Mouse (Mus musculus) intestine, embryonic 15.5 days (tissue): ENCODE measurements at regions not wholly inside any gene's neighbourhood (a gene's known extent, or its start where the extent isn't known, plus 50 kb on each side); places are given as distances from the start of the nearest gene placed in this dataset.

Source experiments
- ATAC-seq: fragments of 200-750 bp; cut with Nextera tagmentation; 2 replicates; pipeline ENCODE4 v1.8.0; 2017; ENCODE audit warnings: moderate TSS enrichment, moderate library complexity
- H3K27ac ChIP-seq: fragments of 300-500 bp; sonication (generic); 2 replicates; pipeline ENCODE4 v1.5.1; 2015; ENCODE audit warnings: mild to moderate bottlenecking, inconsistent platforms
- H3K27me3 ChIP-seq: fragments of 300-500 bp; sonication (generic); replicated peaks from 2 replicates; pipeline ENCODE4 v1.6.1; 2015; ENCODE audit warnings: inconsistent platforms
- H3K36me3 ChIP-seq: fragments of 300-500 bp; sonication (generic); 2 replicates; pipeline ENCODE4 v1.6.1; 2015; ENCODE audit warnings: inconsistent platforms
- H3K4me1 ChIP-seq: fragments of 300-500 bp; sonication (generic); replicated peaks from 2 replicates; pipeline ENCODE4 v1.6.1; 2015; ENCODE audit warnings: inconsistent platforms
- H3K4me2 ChIP-seq: fragments of 300-500 bp; sonication (generic); replicated peaks from 2 replicates; pipeline ENCODE4 v1.6.1; 2015; ENCODE audit warnings: mild to moderate bottlenecking, inconsistent platforms
- H3K4me3 ChIP-seq: fragments of 300-500 bp; sonication (generic); replicated peaks from 2 replicates; pipeline ENCODE4 v1.5.1; 2015; ENCODE audit warnings: inconsistent platforms
- H3K9ac ChIP-seq: fragments of 300-500 bp; sonication (generic); 2 replicates; pipeline ENCODE4 v1.6.1; 2015; ENCODE audit warnings: inconsistent platforms
- H3K9me3 ChIP-seq: fragments of 300-500 bp; sonication (generic); 2 replicates; pipeline ENCODE4 v1.6.1; 2016; ENCODE audit warnings: inconsistent platforms
- WGBS: fragments of 180-500 bp; shearing (Covaris S2); methylation state at CpG from one replicate; pipeline ENCODE4 v1.1.7; 2015; 5-methylcytosine and 5-hydroxymethylcytosine counted together

- 88% methylated on average over 10 of the region's 10 CpGs for WGBS
- no peaks in the 10 kb centered on the region for H3K27me3 ChIP-seq
- H3K4me1 ChIP-seq, result no peaks in the 10 kb centered on the region
- no peak for ATAC-seq
- no peak overlapping the region for H3K4me3 ChIP-seq
- no peak overlapping the region for H3K9ac ChIP-seq
- no peaks in the 10 kb centered on the region for H3K9me3 ChIP-seq
- no peak overlapping the region for H3K4me2 ChIP-seq
- no peak overlapping the region for H3K27ac ChIP-seq
- no peaks in the 10 kb centered on the region for H3K36me3 ChIP-seq
Measured at GRCm38 (mm10) chr8:36304809-36305208, 539.2 kb downstream of the Gm19410 start.

GRCm38 (mm10) chr8:36306336-36306735, 540.7 kb downstream of the Gm19410 start:
- H3K27me3 ChIP-seq, result no peaks in the 10 kb centered on the region

GRCm38 (mm10) chr8:36307496-36307895, 541.9 kb downstream of the Gm19410 start:
- no peak overlapping the region for H3K27ac ChIP-seq
- no peaks in the 10 kb centered on the region for H3K9me3 ChIP-seq
- no peak overlapping the region for H3K4me3 ChIP-seq
- no peaks in the 10 kb centered on the region for H3K27me3 ChIP-seq
- no peaks in the 10 kb centered on the region for H3K4me1 ChIP-seq
- H3K4me2 ChIP-seq, result no peak overlapping the region
- H3K9ac ChIP-seq, result no peak overlapping the region
- 86% methylated on average over 8 of the region's 8 CpGs for WGBS
- no peak for ATAC-seq
- H3K36me3 ChIP-seq, result no peaks in the 10 kb centered on the region

More at GRCm38 (mm10) chr8:36306336-36306735, 540.7 kb downstream of the Gm19410 start:
- no peak for ATAC-seq
- no peaks in the 10 kb centered on the region for H3K36me3 ChIP-seq
- H3K4me3 ChIP-seq, result no peak overlapping the region
- no peak overlapping the region for H3K27ac ChIP-seq
- H3K9ac ChIP-seq, result no peak overlapping the region
- no peak overlapping the region for H3K4me2 ChIP-seq
- no peaks in the 10 kb centered on the region for H3K4me1 ChIP-seq
- WGBS, result 81% methylated on average over 4 of the region's 4 CpGs
- no peaks in the 10 kb centered on the region for H3K9me3 ChIP-seq

GRCm38 (mm10) chr8:36308056-36308455, 542.5 kb downstream of the Gm19410 start:
- no peak overlapping the region for H3K4me2 ChIP-seq
- H3K9me3 ChIP-seq, result no peaks in the 10 kb centered on the region
- H3K27me3 ChIP-seq, result no peaks in the 10 kb centered on the region
- H3K4me1 ChIP-seq, result no peaks in the 10 kb centered on the region
- no peaks in the 10 kb centered on the region for H3K36me3 ChIP-seq
- ATAC-seq, result no peak
- no peak overlapping the region for H3K4me3 ChIP-seq
- H3K27ac ChIP-seq, result no peak overlapping the region
- WGBS, result 82% methylated on average over 2 of the region's 2 CpGs
- H3K9ac ChIP-seq, result no peak overlapping the region

GRCm38 (mm10) chr8:36309326-36309725, 543.7 kb downstream of the Gm19410 start:
- no peaks in the 10 kb centered on the region for H3K4me1 ChIP-seq
- ATAC-seq, result no peak

GRCm38 (mm10) chr8:36309952-36310351, 544.4 kb downstream of the Gm19410 start:
- H3K9me3 ChIP-seq, result no peaks in the 10 kb centered on the region
- 72% methylated on average over 10 of the region's 10 CpGs for WGBS
- no peak overlapping the region for H3K27ac ChIP-seq
- ATAC-seq, result no peak
- no peak overlapping the region for H3K9ac ChIP-seq
- no peaks in the 10 kb centered on the region for H3K27me3 ChIP-seq
- no peak overlapping the region for H3K4me2 ChIP-seq
- no peaks in the 10 kb centered on the region for H3K36me3 ChIP-seq
- H3K4me1 ChIP-seq, result no peaks in the 10 kb centered on the region
- no peak overlapping the region for H3K4me3 ChIP-seq

More at GRCm38 (mm10) chr8:36309326-36309725, 543.7 kb downstream of the Gm19410 start:
- H3K27me3 ChIP-seq, result no peaks in the 10 kb centered on the region
- no peak overlapping the region for H3K4me2 ChIP-seq
- 90% methylated on average over 6 of the region's 6 CpGs for WGBS
- no peak overlapping the region for H3K4me3 ChIP-seq
- H3K27ac ChIP-seq, result no peak overlapping the region
- no peaks in the 10 kb centered on the region for H3K36me3 ChIP-seq
- no peak overlapping the region for H3K9ac ChIP-seq
- H3K9me3 ChIP-seq, result no peaks in the 10 kb centered on the region

- Histone ChIP-seq H3K9me3 (no peaks in the 10 kb centered on the region), H3K4me3 (no peak overlapping the region), H3K9ac (no peak overlapping the region), H3K27me3 (no peaks in the 10 kb centered on the region), H3K4me2 (no peak overlapping the region), H3K4me1 (no peaks in the 10 kb centered on the region), H3K27ac (no peak overlapping the region), H3K36me3 (no peaks in the 10 kb centered on the region)
- 74% methylated on average over 5 of the region's 5 CpGs for WGBS
- no peak for ATAC-seq
Measured at GRCm38 (mm10) chr8:36311734-36312133, 546.1 kb downstream of the Gm19410 start.

GRCm38 (mm10) chr8:36312963-36313362, 547.4 kb downstream of the Gm19410 start:
- H3K4me1 ChIP-seq, result no peaks in the 10 kb centered on the region
- 74% methylated on average over 3 of the region's 3 CpGs for whole genome bisulfite sequencing

GRCm38 (mm10) chr8:36318396-36318795, 552.8 kb downstream of the Gm19410 start:
- H3K9me3 ChIP-seq, result no peaks in the 10 kb centered on the region
- no peak overlapping the region for H3K27ac ChIP-seq
- no peaks in the 10 kb centered on the region for H3K4me1 ChIP-seq
- no peaks in the 10 kb centered on the region for H3K27me3 ChIP-seq
- H3K4me3 ChIP-seq, result no peak overlapping the region
- no peak overlapping the region for H3K9ac ChIP-seq
- WGBS, result 89% methylated on average over 2 of the region's 2 CpGs
- H3K4me2 ChIP-seq, result no peak overlapping the region
- no peak for ATAC-seq
- no peaks in the 10 kb centered on the region for H3K36me3 ChIP-seq

More at GRCm38 (mm10) chr8:36312963-36313362, 547.4 kb downstream of the Gm19410 start:
- Histone ChIP-seq H3K4me2 (no peak overlapping the region), H3K4me3 (no peak overlapping the region), H3K36me3 (no peaks in the 10 kb centered on the region), H3K9me3 (no peaks in the 10 kb centered on the region), H3K27me3 (no peaks in the 10 kb centered on the region), H3K27ac (no peak overlapping the region), H3K9ac (no peak overlapping the region)
- no peak for ATAC-seq

- no peak overlapping the region for H3K9ac ChIP-seq
- H3K9me3 ChIP-seq, result no peaks in the 10 kb centered on the region
- no peak for ATAC-seq
- no peaks in the 10 kb centered on the region for H3K27me3 ChIP-seq
- no peak overlapping the region for H3K4me3 ChIP-seq
- 51% methylated on average over 5 of the region's 5 CpGs for WGBS
- no peak overlapping the region for H3K27ac ChIP-seq
- no peaks in the 10 kb centered on the region for H3K36me3 ChIP-seq
- no peak overlapping the region for H3K4me2 ChIP-seq
- no peaks in the 10 kb centered on the region for H3K4me1 ChIP-seq
Measured at GRCm38 (mm10) chr8:36318884-36319283, 553.3 kb downstream of the Gm19410 start.

- no peak overlapping the region for H3K9ac ChIP-seq
- WGBS, result 51% methylated on average over 7 of the region's 7 CpGs
- no peak overlapping the region for H3K4me2 ChIP-seq
- no peaks in the 10 kb centered on the region for H3K4me1 ChIP-seq
- no peaks in the 10 kb centered on the region for H3K27me3 ChIP-seq
- no peaks in the 10 kb centered on the region for H3K36me3 ChIP-seq
- no peak for ATAC-seq
- no peak overlapping the region for H3K27ac ChIP-seq
- no peaks in the 10 kb centered on the region for H3K9me3 ChIP-seq
- no peak overlapping the region for H3K4me3 ChIP-seq
Measured at GRCm38 (mm10) chr8:36319314-36319959, 553.8 kb downstream of the Gm19410 start.

GRCm38 (mm10) chr8:36322125-36322524, 556.5 kb downstream of the Gm19410 start:
- H3K36me3 ChIP-seq, result no peaks in the 10 kb centered on the region
- no peak overlapping the region for H3K4me2 ChIP-seq
- H3K27ac ChIP-seq, result no peak overlapping the region
- H3K9ac ChIP-seq, result no peak overlapping the region
- H3K4me3 ChIP-seq, result no peak overlapping the region
- no peak for ATAC-seq
- no peaks in the 10 kb centered on the region for H3K27me3 ChIP-seq
- WGBS, result 65% methylated on average over 8 of the region's 8 CpGs
- no peaks in the 10 kb centered on the region for H3K4me1 ChIP-seq
- H3K9me3 ChIP-seq, result no peaks in the 10 kb centered on the region

- Histone ChIP-seq H3K4me3 (no peak overlapping the region), H3K36me3 (no peaks in the 10 kb centered on the region), H3K9me3 (no peaks in the 10 kb centered on the region), H3K27me3 (no peaks in the 10 kb centered on the region), H3K4me2 (no peak overlapping the region), H3K27ac (no peak overlapping the region), H3K4me1 (no peaks in the 10 kb centered on the region), H3K9ac (no peak overlapping the region)
- WGBS, result 63% methylated on average over 7 of the region's 7 CpGs
- ATAC-seq, result no peak
Measured at GRCm38 (mm10) chr8:36322578-36322977, 557.0 kb downstream of the Gm19410 start.
